Mouse (Mus musculus) stomach, embryonic 15.5 days (tissue): Measurements from ENCODE around the gene Syn3. TPM values are rescaled to one million over a fixed set of nuclear protein-coding genes. Genes with fewer than 3 reads are reported as not detected.

Experiments
- ATAC-seq: fragments of 200-750 bp; cut with Nextera tagmentation; 2 replicates; pipeline ENCODE4 v1.8.0; 2017; ENCODE audit warnings: low read depth, moderate number of reproducible peaks, moderate TSS enrichment; ENCODE audit not compliant: insufficient read depth, low FRiP score
- H3K27ac ChIP-seq: fragments of 300-500 bp; sonication (generic); 2 replicates; pipeline ENCODE4 v1.5.1; 2015; ENCODE audit warnings: mild to moderate bottlenecking, inconsistent platforms
- H3K27me3 ChIP-seq: fragments of 300-500 bp; sonication (generic); replicated peaks from 2 replicates; pipeline ENCODE4 v1.6.1; 2015; ENCODE audit warnings: inconsistent platforms
- H3K36me3 ChIP-seq: fragments of 300-500 bp; sonication (generic); 2 replicates; pipeline ENCODE4 v1.6.1; 2015; ENCODE audit warnings: inconsistent platforms
- H3K4me1 ChIP-seq: fragments of 300-500 bp; sonication (generic); 2 replicates; pipeline ENCODE4 v1.6.1; 2015; ENCODE audit warnings: inconsistent platforms
- H3K4me2 ChIP-seq: fragments of 300-500 bp; sonication (generic); 2 replicates; pipeline ENCODE4 v1.6.1; 2015; ENCODE audit warnings: mild to moderate bottlenecking, inconsistent platforms
- H3K4me3 ChIP-seq: fragments of 300-500 bp; sonication (generic); replicated peaks from 2 replicates; pipeline ENCODE4 v1.5.1; 2015; ENCODE audit warnings: inconsistent platforms
- H3K9ac ChIP-seq: fragments of 300-500 bp; sonication (generic); 2 replicates; pipeline ENCODE4 v1.6.1; 2015; ENCODE audit warnings: inconsistent platforms
- H3K9me3 ChIP-seq: fragments of 300-500 bp; sonication (generic); 2 replicates; pipeline ENCODE4 v1.6.1; 2016; ENCODE audit warnings: inconsistent platforms
- WGBS: fragments of 180-500 bp; shearing (Covaris S2); methylation state at CpG from one replicate; pipeline ENCODE4 v1.1.7; 2015; 5-methylcytosine and 5-hydroxymethylcytosine counted together
- polyA plus RNA-seq: library from polyadenylated mRNA; unstranded; fragments of >200 nt; fragmentation: Nextera tagmentation; extraction: Ambion mirVana; gene quantifications from 2 replicates; pipeline ENCODE4 v1.2.1, GENCODE M21; 2015

Gene Syn3
- polyA plus RNA-seq, 1 experiment from 2014 or later: 3.5 TPM

DNA sequence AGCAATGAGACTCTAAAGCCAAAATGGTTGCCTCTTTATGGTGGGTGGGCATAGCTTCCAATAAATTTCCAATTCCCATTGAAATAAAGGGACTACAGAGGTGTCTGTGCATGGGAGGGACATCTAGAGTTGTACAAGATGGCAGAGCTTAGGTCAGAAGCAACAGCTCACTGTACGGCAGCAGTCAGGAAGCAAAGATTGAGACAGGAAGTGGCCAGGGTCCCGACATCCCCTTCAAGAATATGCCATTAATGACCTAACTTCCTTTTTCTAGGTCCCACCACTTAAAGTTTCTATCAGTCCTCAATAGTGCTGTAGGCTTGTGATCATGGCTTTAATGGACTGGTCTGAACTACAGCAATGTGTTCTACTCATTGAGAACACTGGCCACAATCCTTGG is 330.6 kb downstream of the Syn3 start:
- H3K9ac ChIP-seq: no peak overlapping the region
- no peaks in the 10 kb centered on the region for H3K27me3 ChIP-seq
- ATAC-seq: no peak
- no peak overlapping the region for H3K4me2 ChIP-seq
- H3K9me3 ChIP-seq: no peaks in the 10 kb centered on the region
- H3K4me3 ChIP-seq: no peak overlapping the region
- WGBS: 72% methylated on average over 2 of the region's 2 CpGs
- H3K36me3 ChIP-seq: no peaks in the 10 kb centered on the region
- H3K27ac ChIP-seq: no peak overlapping the region
- H3K4me1 ChIP-seq: peaks cover 5% of the 10 kb centered on the region

DNA sequence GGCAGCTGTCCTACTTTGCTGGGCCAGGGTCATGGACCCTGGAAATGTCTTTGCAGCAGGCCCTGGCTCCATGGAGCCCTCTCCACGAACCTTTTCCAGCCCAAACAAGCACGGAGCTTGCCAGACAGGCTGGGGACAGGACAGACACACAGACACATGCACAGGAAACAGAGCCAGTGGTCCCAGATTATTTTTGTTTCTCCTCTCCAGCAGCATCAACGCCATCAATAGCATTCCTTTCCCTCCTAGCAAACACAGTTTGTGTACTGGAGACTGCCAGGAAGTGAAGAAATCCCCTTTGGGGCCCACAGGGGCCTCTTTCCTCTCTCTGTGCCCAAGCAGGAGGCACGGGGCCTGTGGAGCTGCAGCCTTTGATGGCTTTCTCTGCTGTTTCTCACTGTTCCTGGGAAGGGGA is 331.8 kb downstream of the Syn3 start:
- WGBS: 13% methylated on average over 4 of the region's 4 CpGs
- no peaks in the 10 kb centered on the region for H3K27me3 ChIP-seq
- peak overlapping the region; percentile 57; the same call in 1 of the 2 replicates for H3K27ac ChIP-seq
- no peak overlapping the region for H3K4me3 ChIP-seq
- ATAC-seq: no peak
- no peak overlapping the region for H3K9ac ChIP-seq
- H3K4me1 ChIP-seq: peaks cover 5% of the 10 kb centered on the region
- no peaks in the 10 kb centered on the region for H3K9me3 ChIP-seq
- no peak overlapping the region for H3K4me2 ChIP-seq
- no peaks in the 10 kb centered on the region for H3K36me3 ChIP-seq

DNA sequence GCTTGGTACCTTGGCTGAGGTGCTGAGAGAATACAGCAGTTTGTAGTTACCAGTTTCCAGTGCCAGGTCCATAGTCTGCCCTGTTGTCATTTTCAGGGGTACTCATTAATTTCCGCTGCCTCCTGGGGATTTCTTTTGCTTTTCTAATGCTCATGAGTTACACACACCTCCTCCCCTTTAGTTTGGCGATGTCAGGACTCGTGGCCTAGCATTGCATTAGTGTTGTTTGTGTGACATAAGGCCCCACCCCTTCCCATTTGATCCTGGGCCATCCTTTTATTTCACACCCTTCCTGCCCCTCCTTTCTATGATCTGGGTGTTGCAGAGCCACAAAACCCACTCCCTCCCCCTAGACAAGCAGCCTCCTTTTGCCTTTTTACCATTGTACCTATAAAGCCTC is 334.6 kb downstream of the Syn3 start:
- Histone ChIP-seq H3K9ac (no peak overlapping the region), H3K36me3 (no peaks in the 10 kb centered on the region), H3K4me2 (no peak overlapping the region), H3K27ac (no peak overlapping the region), H3K9me3 (no peaks in the 10 kb centered on the region), H3K4me1 (peaks cover 5% of the 10 kb centered on the region), H3K4me3 (no peak overlapping the region), H3K27me3 (no peaks in the 10 kb centered on the region)
- WGBS: 51% methylated on average over 3 of the region's 3 CpGs
- ATAC-seq: no peak

DNA sequence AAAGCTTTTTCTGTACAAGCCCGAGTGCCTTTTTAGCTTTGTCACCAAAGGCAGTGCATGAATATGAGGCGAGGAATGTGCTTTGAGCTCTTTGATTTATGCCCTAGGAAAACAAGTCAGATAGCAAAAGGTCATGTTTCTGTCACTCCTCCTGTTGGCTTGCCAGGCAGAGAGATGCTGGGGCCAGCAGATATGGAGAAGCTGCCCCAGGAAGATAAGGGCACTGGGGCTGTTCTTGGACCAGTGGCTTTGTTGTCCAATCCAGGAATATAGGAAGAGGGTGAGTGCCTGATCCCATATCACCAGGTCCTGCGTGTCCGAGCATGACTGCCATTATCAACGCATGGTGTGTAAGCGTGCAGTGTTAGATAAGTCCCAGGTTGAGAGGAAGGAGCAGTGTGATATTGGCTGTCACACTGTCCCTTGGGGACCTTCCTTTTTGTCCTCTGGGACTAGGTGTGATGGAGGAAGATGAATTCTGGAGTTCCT is 336.9 kb downstream of the Syn3 start:
- ATAC-seq: no peak
- H3K4me2 ChIP-seq: no peak overlapping the region
- no peak overlapping the region for H3K27ac ChIP-seq
- no peaks in the 10 kb centered on the region for H3K36me3 ChIP-seq
- WGBS: 62% methylated on average over 6 of the region's 6 CpGs
- H3K4me3 ChIP-seq: no peak overlapping the region
- no peak overlapping the region for H3K9ac ChIP-seq
- peaks cover 2% of the 10 kb centered on the region for H3K4me1 ChIP-seq
- H3K9me3 ChIP-seq: no peaks in the 10 kb centered on the region
- H3K27me3 ChIP-seq: no peaks in the 10 kb centered on the region

DNA sequence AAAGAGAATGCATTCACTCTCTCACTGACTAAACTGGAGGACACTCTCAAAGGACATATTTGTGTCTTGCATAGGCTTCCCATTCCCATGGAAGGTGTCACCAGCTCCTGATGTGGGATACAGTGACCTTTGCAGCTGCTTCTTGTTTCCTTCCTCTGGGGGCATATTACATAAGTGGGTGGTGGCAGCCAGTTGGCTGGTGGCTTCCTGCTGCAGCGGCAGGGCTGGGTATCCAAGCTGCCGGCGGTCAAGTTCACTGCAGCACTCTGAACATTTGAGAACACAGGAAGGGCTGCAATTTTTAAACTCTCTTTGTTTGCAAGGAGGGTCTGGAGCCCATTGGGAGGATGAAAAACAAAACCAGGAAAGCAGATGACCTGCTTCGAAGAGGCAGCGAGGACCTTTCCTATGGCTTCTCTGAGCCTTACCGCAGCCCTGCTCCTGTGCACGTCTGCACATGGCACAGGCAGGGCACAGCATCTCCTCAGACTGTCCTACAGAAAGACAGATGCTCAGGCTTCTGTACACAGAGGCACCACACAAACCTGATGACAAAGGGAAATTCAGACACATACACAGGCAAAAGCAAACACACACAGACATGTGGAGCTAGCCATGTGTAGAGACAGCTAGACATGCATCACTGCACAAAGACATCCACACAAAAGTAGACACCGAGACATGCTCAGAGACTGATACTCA is 340.3 kb downstream of the Syn3 start:
- H3K4me3 ChIP-seq: no peak overlapping the region
- H3K4me1 ChIP-seq: no peaks in the 10 kb centered on the region
- no peak overlapping the region for H3K4me2 ChIP-seq
- H3K27ac ChIP-seq: peak overlapping the region; percentile 13; the same call in 1 of the 2 replicates
- no peak overlapping the region for H3K9ac ChIP-seq
- no peaks in the 10 kb centered on the region for H3K27me3 ChIP-seq
- no peaks in the 10 kb centered on the region for H3K9me3 ChIP-seq
- H3K36me3 ChIP-seq: no peaks in the 10 kb centered on the region
- ATAC-seq: no peak; the same call in 1 of the 2 replicates
- WGBS: 66% methylated on average over 8 of the region's 8 CpGs

DNA sequence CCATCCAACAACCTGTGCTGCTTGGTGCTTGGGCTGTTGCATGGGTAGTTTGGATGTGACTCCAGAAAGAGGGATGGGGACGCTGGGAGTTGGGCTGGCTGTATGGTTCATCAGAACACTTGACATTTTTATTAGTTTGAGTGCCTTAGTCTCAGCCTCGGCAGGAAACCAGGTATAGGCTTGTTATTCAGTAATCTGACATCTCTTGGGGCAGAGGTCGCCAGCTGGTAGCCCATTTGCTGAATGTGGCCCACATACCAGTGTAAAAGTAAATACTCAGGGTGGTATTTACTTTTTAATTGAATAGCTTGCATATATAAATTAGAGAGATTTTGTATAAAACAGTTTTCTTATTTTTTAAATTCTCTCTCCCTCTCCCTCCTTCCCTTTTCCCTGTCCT is 343.4 kb downstream of the Syn3 start:
- no peaks in the 10 kb centered on the region for H3K27me3 ChIP-seq
- H3K4me2 ChIP-seq: no peak overlapping the region
- no peak for ATAC-seq
- H3K4me3 ChIP-seq: no peak overlapping the region
- H3K36me3 ChIP-seq: no peaks in the 10 kb centered on the region
- H3K27ac ChIP-seq: no peak overlapping the region
- no peak overlapping the region for H3K9ac ChIP-seq
- H3K9me3 ChIP-seq: no peaks in the 10 kb centered on the region
- WGBS: 48% methylated on average over 3 of the region's 3 CpGs
- no peaks in the 10 kb centered on the region for H3K4me1 ChIP-seq

DNA sequence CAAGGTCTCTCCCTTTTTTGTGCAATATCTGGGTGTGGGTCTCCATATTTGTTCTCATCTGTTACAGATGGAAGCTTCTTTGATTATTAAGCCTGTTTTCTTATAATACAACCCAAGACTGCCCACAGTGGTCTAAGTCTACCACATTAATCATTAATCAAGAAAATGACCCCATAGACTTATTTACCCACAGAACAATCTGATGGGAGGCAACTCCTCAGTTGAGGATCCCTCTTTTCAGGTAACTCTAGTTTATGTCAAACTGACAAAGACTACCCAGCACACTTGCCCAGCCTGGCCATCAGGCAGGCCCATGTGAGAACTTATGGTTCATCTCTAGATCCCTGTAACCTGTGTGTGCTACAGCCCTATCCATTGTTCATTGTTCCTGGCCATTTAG is 345.5 kb downstream of the Syn3 start:
- Histone ChIP-seq H3K36me3 (no peaks in the 10 kb centered on the region), H3K4me2 (no peak overlapping the region), H3K4me3 (no peak overlapping the region), H3K27ac (no peak overlapping the region), H3K4me1 (no peaks in the 10 kb centered on the region), H3K9me3 (no peaks in the 10 kb centered on the region), H3K27me3 (no peaks in the 10 kb centered on the region), H3K9ac (no peak overlapping the region)
- no peak for ATAC-seq

DNA sequence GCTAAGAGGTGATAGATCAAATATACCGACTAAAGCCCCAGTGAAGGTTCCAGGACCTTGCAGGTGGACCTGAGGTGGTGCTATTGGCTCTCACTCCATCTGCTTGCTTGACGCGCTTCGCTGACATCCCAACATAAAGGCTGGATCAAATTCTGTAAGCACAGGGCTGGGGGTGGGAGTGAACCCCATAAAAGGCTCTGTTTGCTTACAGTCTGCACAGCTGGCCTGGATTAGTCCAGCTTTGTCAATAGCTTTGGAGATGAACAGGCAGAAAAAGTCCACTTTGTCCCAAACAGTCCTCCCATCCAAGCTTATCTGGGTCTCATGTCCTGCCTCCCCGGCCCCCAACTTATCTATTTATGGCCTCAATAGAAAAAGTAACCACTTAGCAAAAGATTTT is 347.3 kb downstream of the Syn3 start:
- 56% methylated on average over 5 of the region's 5 CpGs for WGBS
- Histone ChIP-seq H3K36me3 (no peaks in the 10 kb centered on the region), H3K9ac (no peak overlapping the region)

DNA sequence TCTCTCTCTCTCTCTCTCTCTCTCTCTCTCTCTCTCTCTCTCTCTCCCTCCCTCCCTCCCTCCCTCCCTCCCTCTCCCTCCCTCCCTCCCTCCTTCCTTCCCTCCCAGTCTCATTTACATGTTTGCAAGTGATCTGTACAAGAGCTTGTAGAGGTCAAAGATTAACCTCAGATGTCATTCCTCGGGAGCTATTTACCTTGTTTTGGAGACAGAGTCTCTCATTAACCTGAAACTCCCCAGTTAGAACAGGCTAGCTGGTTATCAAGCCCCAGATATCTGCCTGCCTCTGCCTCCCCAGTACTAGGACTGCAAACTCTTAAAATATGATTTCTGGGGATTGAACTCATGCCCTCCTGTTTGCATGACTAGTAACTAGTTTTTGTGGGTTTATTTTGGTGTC is 348.6 kb downstream of the Syn3 start:
- H3K27me3 ChIP-seq: no peaks in the 10 kb centered on the region
- H3K27ac ChIP-seq: no peak overlapping the region
- H3K4me3 ChIP-seq: no peak overlapping the region
- H3K4me2 ChIP-seq: no peak overlapping the region
- WGBS: 44% methylated on average over 1 of the region's 1 CpGs
- no peaks in the 10 kb centered on the region for H3K36me3 ChIP-seq
- H3K9ac ChIP-seq: no peak overlapping the region
- H3K9me3 ChIP-seq: no peaks in the 10 kb centered on the region
- no peaks in the 10 kb centered on the region for H3K4me1 ChIP-seq
- no peak for ATAC-seq

More for the DNA sequence above, 347.3 kb downstream of the Syn3 start:
- Histone ChIP-seq H3K27ac (no peak overlapping the region), H3K4me1 (no peaks in the 10 kb centered on the region), H3K4me2 (no peak overlapping the region), H3K27me3 (no peaks in the 10 kb centered on the region), H3K4me3 (no peak overlapping the region), H3K9me3 (no peaks in the 10 kb centered on the region)
- ATAC-seq: no peak

DNA sequence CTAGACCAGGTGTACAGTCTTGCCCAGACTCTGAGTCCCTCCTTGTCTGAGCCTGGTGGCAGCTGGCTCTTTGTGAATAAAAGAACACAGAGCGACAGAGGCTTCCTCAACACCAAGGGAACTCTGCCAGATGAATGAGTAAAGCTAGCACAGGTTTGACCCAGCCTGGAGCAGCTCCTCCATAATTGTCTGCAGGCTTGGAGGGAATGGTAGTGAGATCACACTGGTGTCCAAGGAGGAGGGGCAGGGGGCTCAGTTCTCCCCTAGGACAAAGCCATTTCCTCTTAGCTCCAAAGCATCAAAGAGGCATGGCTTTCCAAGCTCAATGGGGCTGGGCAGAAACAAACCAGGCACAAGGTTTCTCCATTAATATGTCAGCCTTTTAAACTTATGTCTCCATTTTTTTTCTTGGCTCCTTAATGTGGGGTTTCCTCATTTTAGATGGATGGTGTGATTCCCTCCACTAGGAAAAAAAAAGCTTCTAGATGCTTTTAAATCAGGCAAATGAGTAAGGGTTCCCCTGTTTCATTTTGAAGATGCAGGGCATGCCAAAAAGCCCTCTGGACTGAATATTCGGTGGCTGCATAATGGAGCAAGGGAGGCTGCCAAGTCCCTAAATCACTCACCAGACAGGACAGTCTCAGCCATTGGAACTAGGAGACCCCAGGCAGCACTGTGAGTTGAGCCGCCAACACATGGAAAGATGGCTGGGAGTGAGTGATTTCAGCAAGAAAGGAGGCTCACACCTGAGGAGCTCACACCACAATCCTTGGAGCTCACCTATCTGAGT is 349.5 kb downstream of the Syn3 start:
- ATAC-seq: peak; percentile 44; the same call in 1 of the 2 replicates

DNA sequence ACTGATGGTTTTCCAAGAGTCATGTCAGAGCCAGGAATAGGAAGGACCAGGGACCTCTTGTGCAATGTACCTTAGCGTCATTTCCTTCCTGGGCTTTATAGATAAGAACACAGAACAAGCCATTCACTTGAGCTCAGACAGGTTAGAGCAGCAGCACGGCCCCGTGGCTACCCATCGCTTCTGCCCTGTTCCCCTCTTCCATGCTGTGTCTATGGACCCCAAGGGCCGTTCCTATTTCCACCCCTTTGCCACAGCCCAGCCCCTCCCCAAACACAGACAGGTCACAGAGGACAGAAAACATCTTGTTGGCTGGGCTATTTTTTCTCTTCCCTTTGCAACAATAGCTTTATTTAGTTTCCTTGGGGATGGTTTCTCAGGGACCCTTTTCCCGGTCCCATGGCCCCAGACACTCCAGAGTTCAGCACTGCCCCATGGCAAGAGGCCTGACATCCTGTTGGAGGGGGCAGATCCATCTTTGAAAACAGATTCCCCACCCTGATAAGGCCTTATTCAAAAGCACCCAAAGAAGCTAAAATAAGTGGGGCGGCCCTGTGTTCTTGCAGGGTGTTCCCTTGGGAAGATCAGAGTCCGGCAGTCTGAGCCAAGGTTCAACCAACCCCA is 359.5 kb downstream of the Syn3 start:
- H3K27ac ChIP-seq: no peak overlapping the region
- no peak overlapping the region for H3K4me2 ChIP-seq
- H3K9ac ChIP-seq: no peak overlapping the region
- 66% methylated on average over 8 of the region's 8 CpGs for WGBS
- no peaks in the 10 kb centered on the region for H3K36me3 ChIP-seq
- no peak overlapping the region for H3K4me3 ChIP-seq
- peaks cover 4% of the 10 kb centered on the region; the same call in 1 of the 2 replicates for H3K4me1 ChIP-seq
- H3K9me3 ChIP-seq: no peaks in the 10 kb centered on the region
- H3K27me3 ChIP-seq: no peaks in the 10 kb centered on the region
- ATAC-seq: no peak

More for the DNA sequence above, 349.5 kb downstream of the Syn3 start:
- Histone ChIP-seq H3K4me1 (no peaks in the 10 kb centered on the region), H3K9me3 (no peaks in the 10 kb centered on the region), H3K4me3 (no peak overlapping the region), H3K4me2 (no peak overlapping the region), H3K9ac (no peak overlapping the region), H3K27ac (no peak overlapping the region), H3K36me3 (no peaks in the 10 kb centered on the region), H3K27me3 (no peaks in the 10 kb centered on the region)
- WGBS: 51% methylated on average over 3 of the region's 3 CpGs
